Mouse (Mus musculus) neural tube, embryonic 11.5 days (tissue): ENCODE measurements around the gene Lnx1. TPM values are rescaled to one million over a fixed set of nuclear protein-coding genes. Genes with fewer than 3 reads are reported as not detected.

Source experiments
- ATAC-seq: fragments of 200-750 bp; cut with Nextera tagmentation; 2 replicates; pipeline ENCODE4 v1.8.0; 2017; ENCODE audit warnings: moderate number of reproducible peaks, mild to moderate bottlenecking, moderate TSS enrichment, moderate library complexity; ENCODE audit not compliant: insufficient read depth, low FRiP score, low TSS enrichment
- DNase-seq: peaks from one replicate; pipeline ENCODE4 v3.0.0-alpha.2; 2015; ENCODE audit warnings: low spot score
- H3K27ac ChIP-seq: fragments of 300-500 bp; sonication (generic); 2 replicates; pipeline ENCODE4 v1.5.1; 2014; ENCODE audit warnings: low read depth, mild to moderate bottlenecking, low read length
- H3K27me3 ChIP-seq: fragments of 300-500 bp; sonication (generic); 2 replicates; pipeline ENCODE4 v1.6.1; 2014; ENCODE audit warnings: mild to moderate bottlenecking, low read length, mixed read lengths; ENCODE audit not compliant: control insufficient read depth, insufficient read depth
- H3K36me3 ChIP-seq: fragments of 300-500 bp; sonication (generic); 2 replicates; pipeline ENCODE4 v1.6.1; 2014; ENCODE audit warnings: mild to moderate bottlenecking, low read length, moderate library complexity, mixed read lengths; ENCODE audit not compliant: control insufficient read depth, insufficient read depth
- H3K4me1 ChIP-seq: fragments of 300-500 bp; sonication (generic); 2 replicates; pipeline ENCODE4 v1.6.1; 2014; ENCODE audit warnings: low read length, mixed read lengths; ENCODE audit not compliant: control insufficient read depth, insufficient read depth
- H3K4me2 ChIP-seq: fragments of 300-500 bp; sonication (generic); 2 replicates; pipeline ENCODE4 v1.6.1; 2014; ENCODE audit warnings: low read depth, mild to moderate bottlenecking, moderate library complexity
- H3K4me3 ChIP-seq: fragments of 300-500 bp; sonication (generic); 2 replicates; pipeline ENCODE4 v1.5.1; 2014; ENCODE audit warnings: low read depth, low read length
- H3K9ac ChIP-seq: fragments of 300-500 bp; sonication (generic); 2 replicates; pipeline ENCODE4 v1.6.1; 2014; ENCODE audit warnings: mild to moderate bottlenecking, low read length
- H3K9me3 ChIP-seq: fragments of 300-500 bp; sonication (generic); 2 replicates; pipeline ENCODE4 v1.6.1; 2016; ENCODE audit warnings: low read length; ENCODE audit not compliant: control insufficient read depth
- WGBS: fragments of 180-500 bp; shearing (Covaris S2); extraction: QIAGEN DNeasy Blood & Tissue Kit; methylation state at CpG from one replicate; pipeline ENCODE4 v1.1.7; 2014; 5-methylcytosine and 5-hydroxymethylcytosine counted together
- polyA plus RNA-seq: library from polyadenylated mRNA; unstranded; fragments of >200 nt; fragmentation: Nextera tagmentation; extraction: Ambion mirVana; gene quantifications from 2 replicates; pipeline ENCODE4 v1.2.1, GENCODE M21; 2014

Lnx1 gene
- polyA plus RNA-seq, 1 experiment from 2014 or later = 0.13 TPM

DNA sequence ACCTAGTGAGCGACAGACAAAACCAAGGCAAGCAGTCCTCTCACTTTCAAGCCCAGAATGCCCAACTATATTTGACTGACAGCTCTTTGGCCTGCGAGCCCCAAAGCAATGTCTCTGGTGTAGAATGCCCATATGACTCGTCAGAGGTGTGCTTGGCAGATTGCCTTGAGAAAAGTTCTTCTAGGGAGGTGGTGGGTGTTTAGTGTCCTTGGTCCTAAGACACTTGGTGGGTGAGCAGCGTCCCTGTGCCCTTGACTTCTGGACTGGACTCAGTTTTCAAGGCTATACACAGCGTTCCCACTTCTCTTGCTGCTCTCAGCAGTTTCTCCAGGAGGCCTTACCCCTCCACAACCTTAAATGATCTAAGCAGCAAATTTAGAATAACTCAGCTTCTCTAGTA is 30.2 kb downstream of the Lnx1 start:
- Histone ChIP-seq H3K9me3 (no peaks in the 10 kb centered on the region), H3K27me3 (no peaks in the 10 kb centered on the region), H3K27ac (no peak overlapping the region), H3K36me3 (no peaks in the 10 kb centered on the region), H3K4me3 (no peak overlapping the region), H3K4me1 (no peaks in the 10 kb centered on the region), H3K4me2 (no peak overlapping the region), H3K9ac (no peak overlapping the region)
- no peak for DNase-seq
- WGBS = 92% methylated on average over 5 of the region's 5 CpGs
- ATAC-seq = no peak

DNA sequence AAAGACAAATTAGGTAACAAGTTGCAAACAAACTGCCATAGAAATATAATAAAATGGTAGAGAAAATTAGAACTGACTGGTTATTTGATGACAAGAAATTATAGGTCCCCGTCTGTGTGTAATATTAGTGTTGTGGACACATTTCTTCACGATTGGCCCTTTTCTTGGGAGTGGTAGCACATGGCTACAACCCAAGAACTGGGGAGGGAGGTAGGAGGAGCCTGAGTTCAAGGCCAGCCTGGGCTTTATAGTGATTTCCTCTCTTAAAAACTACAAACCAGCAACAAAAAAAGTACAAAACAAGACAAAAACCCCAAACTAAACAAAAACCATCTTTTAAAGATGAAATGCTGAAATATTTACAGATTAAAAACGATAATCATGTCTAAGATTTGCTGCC is 31.8 kb downstream of the Lnx1 start:
- no peak for ATAC-seq
- Histone ChIP-seq H3K9me3 (no peaks in the 10 kb centered on the region), H3K4me1 (no peaks in the 10 kb centered on the region)

DNA sequence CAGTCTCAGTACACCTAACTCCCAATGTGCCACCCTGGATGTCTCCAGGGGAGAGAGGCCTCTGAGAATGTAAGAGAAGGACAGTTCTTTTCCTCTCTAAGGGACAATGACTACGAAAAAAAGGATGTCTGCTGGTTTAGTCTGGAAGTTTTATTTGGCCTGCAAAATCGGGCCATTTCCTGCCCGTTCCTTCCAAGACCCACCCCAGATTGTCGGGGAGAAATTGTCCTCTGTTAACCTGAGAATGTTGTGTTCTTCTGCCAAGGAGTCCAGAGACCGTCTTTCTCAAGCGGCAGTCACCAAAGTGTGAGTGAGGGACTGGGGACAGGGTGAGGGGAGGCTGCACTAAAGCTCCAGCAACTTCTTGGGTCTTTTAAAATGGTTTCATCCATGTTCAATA is 32.8 kb downstream of the Lnx1 start:
- 88% methylated on average over 6 of the region's 6 CpGs for WGBS
- DNase-seq = no peak
- Histone ChIP-seq H3K27ac (no peak overlapping the region), H3K9me3 (no peaks in the 10 kb centered on the region), H3K4me3 (no peak overlapping the region), H3K4me2 (no peak overlapping the region), H3K36me3 (no peaks in the 10 kb centered on the region), H3K9ac (no peak overlapping the region), H3K4me1 (no peaks in the 10 kb centered on the region), H3K27me3 (no peaks in the 10 kb centered on the region)
- no peak for ATAC-seq

More for the DNA sequence above, 31.8 kb downstream of the Lnx1 start:
- Histone ChIP-seq H3K27me3 (no peaks in the 10 kb centered on the region), H3K4me3 (no peak overlapping the region), H3K4me2 (no peak overlapping the region), H3K27ac (no peak overlapping the region), H3K36me3 (no peaks in the 10 kb centered on the region), H3K9ac (no peak overlapping the region)
- no peak for DNase-seq
- 82% methylated on average over 3 of the region's 3 CpGs for WGBS

DNA sequence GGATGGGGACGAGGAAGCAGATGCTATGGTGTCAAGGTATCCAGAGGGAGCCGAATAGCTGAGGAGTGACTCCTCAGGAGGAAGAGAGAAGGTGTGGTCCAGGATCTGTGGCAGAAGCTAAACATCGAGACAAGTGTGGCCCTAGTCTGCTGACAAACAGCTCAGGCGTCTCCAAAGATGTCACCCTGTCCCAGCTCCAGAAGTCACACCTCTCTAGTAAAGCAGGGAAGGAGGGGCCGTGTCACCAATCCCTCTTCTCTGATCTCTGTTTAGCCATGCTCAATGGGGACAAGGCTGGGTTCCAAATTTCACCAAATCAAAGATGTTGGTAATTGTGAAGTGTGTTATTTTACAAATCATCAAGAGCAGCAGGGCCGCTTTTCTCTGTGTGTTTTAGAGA is 33.8 kb downstream of the Lnx1 start:
- whole genome bisulfite sequencing = 59% methylated on average over 6 of the region's 6 CpGs

DNA sequence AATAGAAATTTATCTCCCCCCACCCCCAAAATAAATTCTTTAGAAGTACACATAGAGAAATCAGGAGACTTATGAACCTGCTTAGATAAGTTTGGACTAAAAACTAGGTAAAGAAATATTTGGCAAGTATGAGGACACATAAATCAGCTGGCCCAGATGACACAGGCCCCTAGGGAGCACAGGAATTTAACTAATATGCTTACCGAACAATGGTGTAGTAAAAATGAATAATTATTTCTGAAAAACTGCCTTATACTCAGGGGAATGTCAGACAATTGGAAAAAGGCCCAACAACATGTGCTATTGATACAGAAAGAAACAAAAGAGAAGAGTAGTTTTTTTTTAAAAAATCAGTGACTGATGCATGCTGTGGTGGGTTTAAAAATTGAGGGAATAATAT is 40.1 kb downstream of the Lnx1 start:
- WGBS = 63% methylated on average over 1 of the region's 1 CpGs
- no peaks in the 10 kb centered on the region for H3K4me1 ChIP-seq
- H3K27me3 ChIP-seq = no peaks in the 10 kb centered on the region
- H3K9ac ChIP-seq = no peak overlapping the region
- no peak for ATAC-seq
- no peaks in the 10 kb centered on the region for H3K9me3 ChIP-seq
- H3K27ac ChIP-seq = no peak overlapping the region
- H3K4me3 ChIP-seq = no peak overlapping the region
- DNase-seq = no peak
- H3K36me3 ChIP-seq = no peaks in the 10 kb centered on the region
- no peak overlapping the region for H3K4me2 ChIP-seq

More for the DNA sequence above, 33.8 kb downstream of the Lnx1 start:
- Histone ChIP-seq H3K4me1 (no peaks in the 10 kb centered on the region), H3K4me3 (no peak overlapping the region), H3K9ac (no peak overlapping the region), H3K36me3 (no peaks in the 10 kb centered on the region), H3K9me3 (no peaks in the 10 kb centered on the region), H3K27ac (no peak overlapping the region), H3K4me2 (no peak overlapping the region), H3K27me3 (no peaks in the 10 kb centered on the region)
- no peak for ATAC-seq
- no peak for DNase-seq

DNA sequence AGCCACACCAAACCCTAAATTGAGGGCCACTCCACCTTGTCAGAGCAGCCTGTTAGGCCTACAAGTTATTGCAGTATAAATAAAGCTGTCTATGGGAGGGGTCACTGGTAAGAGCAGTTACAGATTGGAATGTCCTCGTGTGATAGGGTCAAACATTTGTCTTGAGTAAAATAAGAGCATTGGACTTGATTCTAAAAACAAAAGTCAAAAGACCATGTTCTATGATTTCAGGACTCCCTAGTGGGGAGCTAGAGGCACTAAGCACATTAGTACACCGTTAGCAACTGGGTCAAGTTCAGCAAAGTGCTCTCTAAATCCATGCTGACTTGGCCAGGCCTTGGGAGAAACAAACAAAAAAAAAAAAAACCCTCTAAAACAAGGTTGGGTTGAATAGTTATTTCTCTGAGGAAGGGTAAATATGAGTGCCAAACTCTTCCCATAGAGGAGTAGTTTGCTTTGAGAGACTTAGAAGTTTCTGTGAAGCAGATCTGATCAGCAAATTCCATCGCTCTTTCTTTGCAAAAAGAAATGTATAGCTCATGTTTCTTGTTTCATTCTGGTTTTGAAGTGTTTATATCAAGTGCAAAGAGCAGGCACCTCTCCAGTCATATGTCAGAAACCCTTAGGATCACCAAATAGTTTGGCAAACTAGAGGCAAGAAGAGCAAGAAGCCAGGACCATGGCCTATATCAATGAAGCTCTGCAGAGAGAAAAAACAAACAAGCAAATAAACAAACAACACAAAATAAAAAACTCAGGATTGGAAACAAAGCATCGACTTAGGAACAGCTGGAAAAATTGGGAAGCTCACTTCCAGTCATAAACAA is 40.8 kb downstream of the Lnx1 start:
- H3K4me2 ChIP-seq = no peak overlapping the region
- ATAC-seq (no peak), DNase-seq (no peak)
- H3K27ac ChIP-seq = 0 out of 2 replicates have a peak overlapping the region, but pooled peaks have one; percentile 2
- 75% methylated on average over 4 of the region's 4 CpGs for WGBS
- no peaks in the 10 kb centered on the region for H3K36me3 ChIP-seq
- H3K9me3 ChIP-seq = no peaks in the 10 kb centered on the region
- H3K27me3 ChIP-seq = no peaks in the 10 kb centered on the region
- no peaks in the 10 kb centered on the region for H3K4me1 ChIP-seq
- H3K4me3 ChIP-seq = no peak overlapping the region
- no peak overlapping the region for H3K9ac ChIP-seq

DNA sequence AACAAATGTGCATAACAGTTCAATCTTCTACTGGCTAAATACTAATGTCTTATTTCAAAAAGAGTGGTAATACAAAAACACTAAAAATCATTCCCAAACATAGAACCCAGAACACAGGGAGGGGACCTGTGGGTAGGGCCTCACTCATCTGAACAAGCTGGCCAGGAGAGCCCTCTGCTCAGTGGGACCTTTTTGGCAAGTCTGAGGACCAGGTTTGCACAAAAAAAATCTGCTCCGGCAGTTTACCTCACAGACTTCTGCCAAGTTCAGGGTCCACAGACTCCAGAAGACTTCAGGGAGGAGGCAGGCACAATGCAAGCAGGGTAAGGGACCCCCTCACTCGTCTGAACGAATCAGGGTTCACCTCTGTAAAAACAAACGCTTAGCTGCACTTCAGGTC is 42.9 kb downstream of the Lnx1 start:
- DNase-seq (no peak), ATAC-seq (no peak)
- Histone ChIP-seq H3K4me3 (no peak overlapping the region), H3K4me1 (no peaks in the 10 kb centered on the region), H3K9ac (no peak overlapping the region), H3K9me3 (no peaks in the 10 kb centered on the region), H3K27ac (no peak overlapping the region), H3K27me3 (no peaks in the 10 kb centered on the region), H3K36me3 (no peaks in the 10 kb centered on the region), H3K4me2 (no peak overlapping the region)
- WGBS = 74% methylated on average over 4 of the region's 4 CpGs

DNA sequence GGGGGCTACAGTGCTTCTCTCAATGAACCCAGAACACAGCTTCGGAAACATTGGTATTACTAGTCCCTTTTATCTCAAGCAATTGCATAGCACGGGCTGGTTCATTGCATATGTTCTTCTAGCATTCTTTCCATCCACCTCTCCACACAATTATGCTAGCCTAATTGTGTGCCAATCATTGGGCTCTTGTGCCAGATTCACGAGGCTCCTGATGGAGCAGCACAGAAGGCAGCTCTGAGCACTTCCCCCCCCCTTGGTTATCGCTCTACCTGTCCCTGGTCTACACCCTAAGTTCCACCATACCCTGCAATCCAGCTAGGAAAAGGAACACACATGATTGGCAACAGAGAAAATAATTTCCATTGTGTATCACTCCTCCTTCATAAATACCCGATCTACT is 43.4 kb downstream of the Lnx1 start:
- H3K4me2 ChIP-seq = no peak overlapping the region
- no peaks in the 10 kb centered on the region for H3K9me3 ChIP-seq
- no peak overlapping the region for H3K9ac ChIP-seq
- no peak overlapping the region for H3K4me3 ChIP-seq
- ATAC-seq (no peak), DNase-seq (no peak)
- WGBS = 92% methylated on average over 5 of the region's 5 CpGs
- H3K4me1 ChIP-seq = no peaks in the 10 kb centered on the region
- H3K27ac ChIP-seq = no peak overlapping the region
- no peaks in the 10 kb centered on the region for H3K36me3 ChIP-seq
- no peaks in the 10 kb centered on the region for H3K27me3 ChIP-seq

DNA sequence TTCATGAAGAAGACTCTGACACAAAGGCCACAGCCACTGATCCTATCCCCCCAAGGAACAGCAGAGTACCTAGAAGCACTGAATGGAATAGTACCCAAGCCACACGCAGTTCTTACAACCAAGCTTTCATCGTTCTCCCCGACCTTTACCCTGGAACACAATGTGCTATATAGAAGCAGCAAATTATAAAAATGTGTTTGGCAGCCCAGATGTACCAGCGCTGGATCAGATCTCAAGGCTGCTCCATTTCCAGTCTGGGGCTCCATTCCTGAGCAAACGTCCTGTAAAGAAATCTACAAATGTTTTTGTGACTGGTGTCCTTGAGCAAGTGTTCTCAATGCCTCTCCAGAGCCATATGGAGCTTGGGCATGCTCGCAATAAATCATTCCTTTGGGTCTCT is 44.8 kb downstream of the Lnx1 start:
- Histone ChIP-seq H3K9me3 (no peaks in the 10 kb centered on the region), H3K4me3 (no peak overlapping the region), H3K27ac (no peak overlapping the region), H3K36me3 (no peaks in the 10 kb centered on the region), H3K27me3 (no peaks in the 10 kb centered on the region), H3K9ac (no peak overlapping the region), H3K4me2 (no peak overlapping the region), H3K4me1 (no peaks in the 10 kb centered on the region)
- ATAC-seq = no peak
- WGBS = 86% methylated on average over 6 of the region's 6 CpGs
- DNase-seq = no peak
